Mouse (Mus musculus): ENCODE results near the gene Slc2a9. TPM values are rescaled to one million over a fixed set of nuclear protein-coding genes. Genes with fewer than 3 reads are reported as not detected.

Slc2a9 gene
- polyA plus RNA-seq, 1 experiment from 2014 or later, result 1.8 TPM

- Histone ChIP-seq H3K4me2 (replicated peaks) (no peak overlapping the region), H3K4me3 (replicated peaks) (no peak overlapping the region), H3K4me1 (replicated peaks) (no peaks in the 10 kb centered on the region), H3K9me3 (no peaks in the 10 kb centered on the region), H3K9ac (no peak overlapping the region), H3K27ac (no peak overlapping the region), H3K36me3 (no peaks in the 10 kb centered on the region), H3K27me3 (replicated peaks) (no peaks in the 10 kb centered on the region)
- ATAC-seq, result no peak
- 79% methylated on average over 10 of the region's 10 CpGs for WGBS
Measured at GRCm38 (mm10) chr5:38441088-38441839, 61.7 kb downstream of the Slc2a9 start.

GRCm38 (mm10) chr5:38440252-38441005, 62.5 kb downstream of the Slc2a9 start:
- Histone ChIP-seq H3K27me3 (replicated peaks) (no peaks in the 10 kb centered on the region), H3K36me3 (no peaks in the 10 kb centered on the region), H3K9me3 (no peaks in the 10 kb centered on the region), H3K4me3 (replicated peaks) (no peak overlapping the region), H3K9ac (no peak overlapping the region), H3K27ac (no peak overlapping the region), H3K4me1 (replicated peaks) (no peaks in the 10 kb centered on the region), H3K4me2 (replicated peaks) (no peak overlapping the region)
- WGBS, result 81% methylated on average over 9 of the region's 9 CpGs
- no peak for ATAC-seq

GRCm38 (mm10) chr5:38436681-38437080, 66.3 kb downstream of the Slc2a9 start:
- Histone ChIP-seq H3K4me1 (replicated peaks) (no peaks in the 10 kb centered on the region), H3K4me3 (replicated peaks) (no peak overlapping the region), H3K27me3 (replicated peaks) (no peaks in the 10 kb centered on the region), H3K9ac (no peak overlapping the region), H3K4me2 (replicated peaks) (no peak overlapping the region), H3K36me3 (no peaks in the 10 kb centered on the region), H3K9me3 (no peaks in the 10 kb centered on the region), H3K27ac (no peak overlapping the region)
- 87% methylated on average over 11 of the region's 11 CpGs for WGBS
- no peak for ATAC-seq

- H3K9ac ChIP-seq, result no peak overlapping the region
- H3K4me2 ChIP-seq (replicated peaks), result no peak overlapping the region
- WGBS, result 70% methylated on average over 3 of the region's 3 CpGs
- no peaks in the 10 kb centered on the region for H3K36me3 ChIP-seq
- no peak overlapping the region for H3K27ac ChIP-seq
- no peak overlapping the region for H3K4me3 ChIP-seq (replicated peaks)
- H3K27me3 ChIP-seq (replicated peaks), result no peaks in the 10 kb centered on the region
- no peaks in the 10 kb centered on the region for H3K9me3 ChIP-seq
- no peak for ATAC-seq
- H3K4me1 ChIP-seq (replicated peaks), result no peaks in the 10 kb centered on the region
Measured at GRCm38 (mm10) chr5:38434875-38435274, 68.1 kb downstream of the Slc2a9 start.

- Histone ChIP-seq H3K36me3 (no peaks in the 10 kb centered on the region), H3K4me1 (replicated peaks) (no peaks in the 10 kb centered on the region), H3K9me3 (no peaks in the 10 kb centered on the region), H3K4me3 (replicated peaks) (no peak overlapping the region), H3K4me2 (replicated peaks) (no peak overlapping the region), H3K9ac (no peak overlapping the region), H3K27me3 (replicated peaks) (no peaks in the 10 kb centered on the region), H3K27ac (no peak overlapping the region)
- no peak for ATAC-seq
- WGBS, result 81% methylated on average over 7 of the region's 7 CpGs
Measured at GRCm38 (mm10) chr5:38431201-38431600, 71.7 kb downstream of the Slc2a9 start.

- WGBS, result 59% methylated on average over 6 of the region's 6 CpGs
Measured at GRCm38 (mm10) chr5:38429106-38429505, 73.8 kb downstream of the Slc2a9 start.

GRCm38 (mm10) chr5:38427757-38428156, 75.2 kb downstream of the Slc2a9 start:
- H3K36me3 ChIP-seq, result no peaks in the 10 kb centered on the region
- no peak overlapping the region for H3K4me3 ChIP-seq (replicated peaks)
- no peaks in the 10 kb centered on the region for H3K27me3 ChIP-seq (replicated peaks)
- no peak overlapping the region for H3K27ac ChIP-seq
- no peaks in the 10 kb centered on the region for H3K9me3 ChIP-seq
- 65% methylated on average over 5 of the region's 5 CpGs for WGBS
- H3K4me2 ChIP-seq (replicated peaks), result no peak overlapping the region
- H3K4me1 ChIP-seq (replicated peaks), result no peaks in the 10 kb centered on the region
- H3K9ac ChIP-seq, result no peak overlapping the region
- no peak for ATAC-seq

More at GRCm38 (mm10) chr5:38429106-38429505, 73.8 kb downstream of the Slc2a9 start:
- Histone ChIP-seq H3K4me1 (replicated peaks) (no peaks in the 10 kb centered on the region), H3K4me3 (replicated peaks) (no peak overlapping the region), H3K36me3 (no peaks in the 10 kb centered on the region), H3K27ac (no peak overlapping the region), H3K9ac (no peak overlapping the region), H3K4me2 (replicated peaks) (no peak overlapping the region), H3K27me3 (replicated peaks) (no peaks in the 10 kb centered on the region), H3K9me3 (no peaks in the 10 kb centered on the region)
- ATAC-seq, result no peak

- no peaks in the 10 kb centered on the region for H3K36me3 ChIP-seq
- no peak for ATAC-seq
- WGBS, result 70% methylated on average over 6 of the region's 6 CpGs
- no peak overlapping the region for H3K4me2 ChIP-seq (replicated peaks)
- no peaks in the 10 kb centered on the region for H3K4me1 ChIP-seq (replicated peaks)
- no peak overlapping the region for H3K4me3 ChIP-seq (replicated peaks)
- H3K9ac ChIP-seq, result no peak overlapping the region
- H3K27me3 ChIP-seq (replicated peaks), result no peaks in the 10 kb centered on the region
- no peaks in the 10 kb centered on the region for H3K9me3 ChIP-seq
- H3K27ac ChIP-seq, result no peak overlapping the region
Measured at GRCm38 (mm10) chr5:38425569-38425968, 77.4 kb downstream of the Slc2a9 start.

- H3K36me3 ChIP-seq, result no peaks in the 10 kb centered on the region
- H3K4me2 ChIP-seq (replicated peaks), result no peak overlapping the region
- 57% methylated on average over 4 of the region's 4 CpGs for WGBS
- H3K27me3 ChIP-seq (replicated peaks), result no peaks in the 10 kb centered on the region
- H3K4me1 ChIP-seq (replicated peaks), result no peaks in the 10 kb centered on the region
- no peaks in the 10 kb centered on the region for H3K9me3 ChIP-seq
- no peak overlapping the region for H3K9ac ChIP-seq
- ATAC-seq, result no peak
- no peak overlapping the region for H3K4me3 ChIP-seq (replicated peaks)
- no peak overlapping the region for H3K27ac ChIP-seq
Measured at GRCm38 (mm10) chr5:38422426-38422825, 80.5 kb downstream of the Slc2a9 start.

- Histone ChIP-seq H3K9me3 (no peaks in the 10 kb centered on the region), H3K27me3 (replicated peaks) (no peaks in the 10 kb centered on the region), H3K27ac (no peak overlapping the region), H3K9ac (no peak overlapping the region), H3K4me2 (replicated peaks) (no peak overlapping the region), H3K36me3 (no peaks in the 10 kb centered on the region), H3K4me1 (replicated peaks) (no peaks in the 10 kb centered on the region), H3K4me3 (replicated peaks) (no peak overlapping the region)
- no peak for ATAC-seq
- WGBS, result 90% methylated on average over 6 of the region's 6 CpGs
Measured at GRCm38 (mm10) chr5:38418799-38419198, 84.1 kb downstream of the Slc2a9 start.

- H3K27ac ChIP-seq, result no peak overlapping the region
- H3K4me3 ChIP-seq (replicated peaks), result no peak overlapping the region
- H3K27me3 ChIP-seq (replicated peaks), result no peaks in the 10 kb centered on the region
- H3K9me3 ChIP-seq, result no peaks in the 10 kb centered on the region
- no peaks in the 10 kb centered on the region for H3K4me1 ChIP-seq (replicated peaks)
- H3K36me3 ChIP-seq, result no peaks in the 10 kb centered on the region
- H3K4me2 ChIP-seq (replicated peaks), result no peak overlapping the region
- H3K9ac ChIP-seq, result no peak overlapping the region
- WGBS, result 55% methylated on average over 3 of the region's 3 CpGs
- ATAC-seq, result no peak
Measured at GRCm38 (mm10) chr5:38403612-38404011, 99.3 kb downstream of the Slc2a9 start.

- H3K27ac ChIP-seq, result no peak overlapping the region
- no peaks in the 10 kb centered on the region for H3K4me1 ChIP-seq (replicated peaks)
- no peak for ATAC-seq
- H3K36me3 ChIP-seq, result no peaks in the 10 kb centered on the region
- no peaks in the 10 kb centered on the region for H3K9me3 ChIP-seq
- H3K4me3 ChIP-seq (replicated peaks), result no peak overlapping the region
- H3K4me2 ChIP-seq (replicated peaks), result no peak overlapping the region
- no peak overlapping the region for H3K9ac ChIP-seq
- no peaks in the 10 kb centered on the region for H3K27me3 ChIP-seq (replicated peaks)
- WGBS, result 91% methylated on average over 3 of the region's 3 CpGs
Measured at GRCm38 (mm10) chr5:38402288-38402687, 100.7 kb downstream of the Slc2a9 start.

- H3K4me3 ChIP-seq (replicated peaks), result no peak overlapping the region
- 36% methylated on average over 2 of the region's 2 CpGs for WGBS
- H3K9ac ChIP-seq, result no peak overlapping the region
- no peaks in the 10 kb centered on the region for H3K4me1 ChIP-seq (replicated peaks)
- H3K36me3 ChIP-seq, result no peaks in the 10 kb centered on the region
- ATAC-seq, result no peak
- H3K4me2 ChIP-seq (replicated peaks), result no peak overlapping the region
- H3K27ac ChIP-seq, result no peak overlapping the region
- no peaks in the 10 kb centered on the region for H3K27me3 ChIP-seq (replicated peaks)
- no peaks in the 10 kb centered on the region for H3K9me3 ChIP-seq
Measured at GRCm38 (mm10) chr5:38388857-38389256, 114.1 kb downstream of the Slc2a9 start.
